Mouse (Mus musculus): ENCODE data around the gene Scn3a. TPM values are rescaled to one million over a fixed set of nuclear protein-coding genes. Genes with fewer than 3 reads are reported as not detected.

Scn3a gene
- polyA plus RNA-seq, 1 experiment from 2014 or later, result 37.5 TPM

DNA sequence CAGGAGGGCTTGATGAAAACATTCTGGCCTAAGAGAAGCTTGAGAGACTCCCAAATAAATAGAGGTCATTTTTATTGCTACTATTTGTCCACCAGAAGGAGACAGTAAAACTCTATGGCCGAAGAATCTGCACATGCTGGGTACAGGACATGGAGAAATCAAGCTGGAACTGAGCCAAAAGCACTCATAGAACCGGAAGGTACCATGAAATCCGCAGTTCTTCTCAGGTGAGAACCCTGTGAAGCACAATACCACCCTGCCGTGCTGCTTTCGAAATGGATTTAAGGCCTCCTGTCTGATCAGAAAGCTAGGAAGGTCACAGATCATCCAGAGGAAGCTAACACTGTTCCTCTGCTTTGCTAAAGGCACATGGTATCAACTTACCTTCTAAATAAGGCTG is 143.9 kb downstream of the Scn3a start:
- 72% methylated on average over 5 of the region's 5 CpGs for WGBS
- Histone ChIP-seq H3K9ac (ENCODE audit: low read length) (no peak overlapping the region), H3K27me3 (replicated peaks; ENCODE audit: control insufficient read depth, insufficient read depth, low read length) (no peaks in the 10 kb centered on the region), H3K36me3 (ENCODE audit: control insufficient read depth, insufficient read depth, low read length) (no peaks in the 10 kb centered on the region), H3K9me3 (replicated peaks; ENCODE audit: control insufficient read depth, low read length) (no peaks in the 10 kb centered on the region), H3K4me3 (ENCODE audit: low read depth, low read length) (no peak overlapping the region), H3K4me2 (ENCODE audit: low read length) (no peak overlapping the region), H3K27ac (ENCODE audit: low read depth, low read length) (no peak overlapping the region), H3K4me1 (ENCODE audit: control insufficient read depth, insufficient read depth, low read length) (no peaks in the 10 kb centered on the region)
- DNase-seq (ENCODE audit: low spot score) (no peak), ATAC-seq (no peak)

DNA sequence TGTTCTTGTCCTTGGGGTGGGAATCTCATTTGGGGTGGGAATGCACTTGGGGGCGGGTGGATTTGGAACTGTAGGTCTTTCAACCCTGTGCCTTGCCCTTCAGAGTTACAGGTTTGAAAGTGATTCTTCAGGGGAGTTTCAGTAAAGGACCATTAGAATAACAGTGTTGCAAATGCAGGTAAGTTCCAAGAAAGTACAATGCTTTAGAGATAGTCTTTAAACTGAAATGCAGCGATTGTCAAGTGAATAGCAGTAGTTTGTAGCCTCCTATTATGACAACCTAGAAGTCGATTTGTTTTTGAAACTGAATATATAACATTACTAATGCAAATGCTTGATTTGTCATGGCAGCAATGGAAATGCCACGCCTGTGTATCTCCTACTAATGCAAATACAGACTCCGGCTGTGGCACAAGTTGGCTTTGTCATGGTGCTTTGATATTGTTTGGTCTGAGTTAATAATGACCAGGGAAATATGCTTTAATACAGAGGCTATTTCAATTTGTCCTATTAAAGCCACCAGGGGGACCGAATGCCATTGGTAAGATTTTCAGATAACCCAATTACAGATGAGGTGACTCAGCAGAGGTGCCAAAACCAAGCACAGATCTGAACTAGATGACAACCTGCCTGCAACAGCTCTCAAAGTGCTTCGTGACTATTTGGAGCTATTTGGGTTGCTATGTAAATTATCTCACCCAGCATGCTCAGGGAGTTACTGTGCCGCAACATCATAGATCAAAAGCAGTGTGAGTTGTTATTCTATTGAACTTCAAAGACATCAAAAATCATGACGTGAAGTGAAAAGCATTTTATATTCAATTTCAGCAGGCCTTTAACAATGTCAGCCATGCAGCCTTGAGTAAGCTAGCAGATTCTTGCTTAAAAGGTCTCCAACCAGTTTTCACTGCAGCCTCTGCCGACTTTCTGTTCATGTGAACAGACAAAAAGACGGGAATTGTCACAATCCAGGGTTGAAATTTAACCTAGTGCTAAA is 145.9 kb downstream of the Scn3a start:
- no peak overlapping the region for H3K27ac ChIP-seq (ENCODE audit: low read depth, low read length)
- no peaks in the 10 kb centered on the region for H3K36me3 ChIP-seq (ENCODE audit: control insufficient read depth, insufficient read depth, low read length)
- no peak overlapping the region for H3K4me3 ChIP-seq (ENCODE audit: low read depth, low read length)
- no peak overlapping the region for H3K4me2 ChIP-seq (ENCODE audit: low read length)
- H3K9ac ChIP-seq (ENCODE audit: low read length), result no peak overlapping the region
- 0 out of 2 replicates have a peak, but pooled peaks cover 4% of the 10 kb centered on the region for H3K9me3 ChIP-seq (replicated peaks; ENCODE audit: control insufficient read depth, low read length)
- 69% methylated on average over 11 of the region's 11 CpGs for WGBS
- H3K4me1 ChIP-seq (ENCODE audit: control insufficient read depth, insufficient read depth, low read length), result no peaks in the 10 kb centered on the region
- ATAC-seq (no peak), DNase-seq (ENCODE audit: low spot score) (peak; percentile 3)
- no peaks in the 10 kb centered on the region for H3K27me3 ChIP-seq (replicated peaks; ENCODE audit: control insufficient read depth, insufficient read depth, low read length)

DNA sequence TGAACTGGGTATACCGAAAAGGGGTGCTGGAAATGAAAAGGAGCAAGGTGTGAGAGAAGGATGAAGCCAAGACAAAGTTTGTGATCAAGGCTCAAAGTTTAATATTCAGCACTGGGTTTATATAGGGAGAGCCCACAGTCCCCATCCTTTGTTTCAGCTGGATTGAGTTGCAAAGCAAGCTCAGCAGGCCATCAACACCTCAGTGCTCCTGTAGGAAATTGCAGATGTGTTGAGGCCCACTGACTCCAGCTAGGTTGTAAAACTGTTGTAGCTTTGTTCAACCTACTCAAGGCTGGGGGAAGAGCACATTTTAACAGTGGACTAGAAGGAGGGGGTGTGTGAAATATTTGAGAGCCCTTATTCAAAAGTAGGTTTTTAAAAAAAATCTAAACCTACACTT is 148.8 kb downstream of the Scn3a start:
- Histone ChIP-seq H3K27ac (ENCODE audit: low read depth, low read length) (no peak overlapping the region), H3K9ac (ENCODE audit: low read length) (no peak overlapping the region), H3K4me1 (ENCODE audit: control insufficient read depth, insufficient read depth, low read length) (peaks cover 3% of the 10 kb centered on the region; the same call in 1 of the 2 replicates), H3K9me3 (replicated peaks; ENCODE audit: control insufficient read depth, low read length) (0 out of 2 replicates have a peak, but pooled peaks cover 4% of the 10 kb centered on the region), H3K27me3 (replicated peaks; ENCODE audit: control insufficient read depth, insufficient read depth, low read length) (no peaks in the 10 kb centered on the region), H3K36me3 (ENCODE audit: control insufficient read depth, insufficient read depth, low read length) (no peaks in the 10 kb centered on the region), H3K4me2 (ENCODE audit: low read length) (no peak overlapping the region), H3K4me3 (ENCODE audit: low read depth, low read length) (no peak overlapping the region)
- ATAC-seq (no peak), DNase-seq (ENCODE audit: low spot score) (no peak)
- 72% methylated on average over 1 of the region's 1 CpGs for WGBS

DNA sequence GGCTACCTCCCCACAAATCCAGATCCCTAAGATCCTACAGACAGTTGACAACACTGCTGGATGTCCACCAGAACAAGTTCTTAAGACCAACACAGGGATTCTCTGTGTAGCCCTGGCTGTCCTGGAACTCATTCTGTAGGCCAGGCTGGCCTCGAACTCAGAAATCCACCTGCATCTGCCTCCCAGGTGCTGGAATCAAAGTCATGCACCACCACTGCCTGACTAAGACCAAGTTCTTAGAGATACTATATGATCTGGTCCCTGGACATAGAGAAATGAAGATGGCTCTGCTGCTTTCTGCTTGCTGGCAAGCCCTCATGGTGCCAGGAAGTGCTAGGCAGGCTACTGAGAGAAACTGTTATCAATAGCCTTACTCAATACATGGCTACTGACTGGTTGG is 150.9 kb downstream of the Scn3a start:
- ATAC-seq, result no peak
- Histone ChIP-seq H3K27me3 (replicated peaks; ENCODE audit: control insufficient read depth, insufficient read depth, low read length) (no peaks in the 10 kb centered on the region), H3K4me1 (ENCODE audit: control insufficient read depth, insufficient read depth, low read length) (peaks cover 3% of the 10 kb centered on the region; the same call in 1 of the 2 replicates), H3K4me3 (ENCODE audit: low read depth, low read length) (no peak overlapping the region), H3K36me3 (ENCODE audit: control insufficient read depth, insufficient read depth, low read length) (no peaks in the 10 kb centered on the region), H3K27ac (ENCODE audit: low read depth, low read length) (no peak overlapping the region), H3K4me2 (ENCODE audit: low read length) (no peak overlapping the region), H3K9me3 (replicated peaks; ENCODE audit: control insufficient read depth, low read length) (0 out of 2 replicates have a peak, but pooled peaks cover 4% of the 10 kb centered on the region), H3K9ac (ENCODE audit: low read length) (no peak overlapping the region)
- WGBS, result 97% methylated on average over 1 of the region's 1 CpGs
- no peak for DNase-seq (ENCODE audit: low spot score)

DNA sequence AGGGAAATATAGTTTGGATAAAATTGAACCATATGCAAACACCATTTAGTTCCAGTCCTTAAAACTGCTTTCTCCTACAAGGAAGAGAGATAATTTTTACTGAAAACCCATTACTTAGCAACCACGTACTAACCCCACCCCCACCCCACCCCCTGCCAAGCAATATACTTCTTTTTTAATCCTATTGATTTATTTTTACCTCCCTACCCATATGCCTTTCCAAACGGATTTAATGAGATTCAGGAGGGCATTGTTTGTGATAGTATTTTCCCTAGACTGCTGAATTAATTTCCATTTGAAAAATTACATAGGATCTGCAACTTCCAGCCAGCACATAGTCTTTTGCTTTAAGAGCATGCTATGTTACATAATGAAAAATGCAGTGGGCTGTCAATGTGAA is 152.1 kb downstream of the Scn3a start:
- H3K4me2 ChIP-seq (ENCODE audit: low read length), result peak overlapping the region; percentile 60
- H3K4me3 ChIP-seq (ENCODE audit: low read depth, low read length), result peak overlapping the region; percentile 28; the same call in 1 of the 2 replicates
- peak overlapping the region; percentile 70 for H3K27ac ChIP-seq (ENCODE audit: low read depth, low read length)
- 0% methylated on average over 2 of the region's 2 CpGs for WGBS
- H3K9ac ChIP-seq (ENCODE audit: low read length), result no peak overlapping the region
- 0 out of 2 replicates have a peak, but pooled peaks cover 4% of the 10 kb centered on the region for H3K9me3 ChIP-seq (replicated peaks; ENCODE audit: control insufficient read depth, low read length)
- ATAC-seq (no peak; the same call in 1 of the 2 replicates), DNase-seq (ENCODE audit: low spot score) (peak; percentile 42)
- no peaks in the 10 kb centered on the region for H3K36me3 ChIP-seq (ENCODE audit: control insufficient read depth, insufficient read depth, low read length)
- no peaks in the 10 kb centered on the region for H3K27me3 ChIP-seq (replicated peaks; ENCODE audit: control insufficient read depth, insufficient read depth, low read length)
- H3K4me1 ChIP-seq (ENCODE audit: control insufficient read depth, insufficient read depth, low read length), result peaks cover 3% of the 10 kb centered on the region; the same call in 1 of the 2 replicates

DNA sequence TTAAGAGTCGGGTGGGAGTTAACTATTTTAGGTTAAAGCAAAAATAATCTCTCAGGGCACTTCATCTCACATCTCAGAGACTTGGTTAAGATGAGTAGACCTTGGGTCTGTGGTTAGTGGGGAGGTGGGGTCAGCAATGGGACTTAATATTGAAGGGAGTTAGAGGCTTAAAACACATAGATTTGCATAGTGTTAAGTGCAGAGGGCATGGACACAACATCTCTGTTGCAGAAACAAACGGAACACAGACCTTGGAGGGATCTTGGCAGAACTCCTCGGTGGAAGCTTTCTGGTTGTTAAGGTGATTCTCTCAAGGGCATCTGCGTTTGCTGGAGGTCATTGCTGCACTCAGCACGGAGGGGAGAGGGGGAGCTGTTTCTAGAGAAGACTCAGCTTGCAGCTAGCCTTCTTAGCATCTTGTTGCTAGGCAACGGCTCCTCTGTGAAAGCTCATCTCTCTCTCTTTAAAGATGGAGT is 152.6 kb downstream of the Scn3a start:
- H3K4me2 ChIP-seq (ENCODE audit: low read length), result peak overlapping the region; percentile 60
- H3K27me3 ChIP-seq (replicated peaks; ENCODE audit: control insufficient read depth, insufficient read depth, low read length), result no peaks in the 10 kb centered on the region
- H3K4me3 ChIP-seq (ENCODE audit: low read depth, low read length), result peak overlapping the region; percentile 28
- H3K9ac ChIP-seq (ENCODE audit: low read length), result 0 out of 2 replicates have a peak overlapping the region, but pooled peaks have one; percentile 38
- DNase-seq (ENCODE audit: low spot score) (peak; percentile 97), ATAC-seq (peak; percentile 82)
- H3K27ac ChIP-seq (ENCODE audit: low read depth, low read length), result peak overlapping the region; percentile 70
- no peaks in the 10 kb centered on the region for H3K36me3 ChIP-seq (ENCODE audit: control insufficient read depth, insufficient read depth, low read length)
- 1% methylated on average over 6 of the region's 6 CpGs for WGBS
- H3K4me1 ChIP-seq (ENCODE audit: control insufficient read depth, insufficient read depth, low read length), result peaks cover 3% of the 10 kb centered on the region; the same call in 1 of the 2 replicates
- H3K9me3 ChIP-seq (replicated peaks; ENCODE audit: control insufficient read depth, low read length), result 0 out of 2 replicates have a peak, but pooled peaks cover 4% of the 10 kb centered on the region

DNA sequence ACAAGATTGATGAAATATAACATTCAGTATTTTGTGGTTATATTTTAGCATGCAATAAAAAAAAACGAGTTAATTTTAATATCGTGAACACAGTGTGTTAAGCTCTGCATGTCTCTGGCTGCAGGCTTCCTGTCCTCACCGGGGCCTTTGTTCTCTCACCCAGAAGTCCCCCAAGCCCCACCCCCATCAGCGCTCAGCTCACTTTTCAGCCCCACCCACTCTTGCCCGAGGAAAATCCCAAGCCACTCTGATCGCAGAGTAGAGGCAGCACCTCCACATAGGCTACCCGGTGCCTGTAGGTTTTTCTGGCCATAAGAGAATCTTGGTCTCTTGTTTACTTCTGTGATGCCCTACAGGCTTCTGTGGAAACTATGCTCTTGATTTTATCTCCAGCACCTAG is 153.2 kb downstream of the Scn3a start:
- H3K4me2 ChIP-seq (ENCODE audit: low read length), result peak overlapping the region; percentile 60
- DNase-seq (ENCODE audit: low spot score), result peak; percentile 87
- peak overlapping the region; percentile 54 for H3K9ac ChIP-seq (ENCODE audit: low read length)
- H3K4me1 ChIP-seq (ENCODE audit: control insufficient read depth, insufficient read depth, low read length), result peaks cover 3% of the 10 kb centered on the region; the same call in 1 of the 2 replicates
- no peaks in the 10 kb centered on the region for H3K36me3 ChIP-seq (ENCODE audit: control insufficient read depth, insufficient read depth, low read length)
- H3K9me3 ChIP-seq (replicated peaks; ENCODE audit: control insufficient read depth, low read length), result 0 out of 2 replicates have a peak, but pooled peaks cover 4% of the 10 kb centered on the region
- ATAC-seq, result peak; percentile 93
- H3K4me3 ChIP-seq (ENCODE audit: low read depth, low read length), result peak overlapping the region; percentile 28
- H3K27me3 ChIP-seq (replicated peaks; ENCODE audit: control insufficient read depth, insufficient read depth, low read length), result no peaks in the 10 kb centered on the region
- 2% methylated on average over 7 of the region's 7 CpGs for WGBS
- H3K27ac ChIP-seq (ENCODE audit: low read depth, low read length), result peak overlapping the region; percentile 70

DNA sequence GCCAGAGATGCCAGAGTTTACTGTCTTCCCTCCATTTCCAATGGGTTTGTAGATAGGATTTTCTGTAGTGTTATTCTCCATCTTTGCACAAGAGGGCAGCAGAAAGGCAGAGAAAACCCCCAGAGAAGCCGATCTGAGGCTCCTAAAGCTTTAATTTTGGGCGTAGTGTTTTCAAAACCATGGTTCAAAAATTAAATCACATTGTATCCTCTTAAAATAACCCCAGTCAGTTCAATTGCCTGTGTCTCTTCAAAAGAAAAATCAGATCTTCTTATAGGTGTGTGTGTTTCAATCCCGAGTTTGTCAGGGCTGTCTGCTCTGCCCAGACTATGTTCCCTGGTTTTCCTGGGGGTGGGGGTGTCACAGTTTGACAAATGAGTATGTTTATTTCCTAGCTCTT is 153.7 kb downstream of the Scn3a start:
- Histone ChIP-seq H3K36me3 (ENCODE audit: control insufficient read depth, insufficient read depth, low read length) (no peaks in the 10 kb centered on the region), H3K4me2 (ENCODE audit: low read length) (peak overlapping the region; percentile 60), H3K27me3 (replicated peaks; ENCODE audit: control insufficient read depth, insufficient read depth, low read length) (no peaks in the 10 kb centered on the region), H3K9ac (ENCODE audit: low read length) (peak overlapping the region; percentile 54), H3K4me1 (ENCODE audit: control insufficient read depth, insufficient read depth, low read length) (peaks cover 3% of the 10 kb centered on the region; the same call in 1 of the 2 replicates), H3K9me3 (replicated peaks; ENCODE audit: control insufficient read depth, low read length) (0 out of 2 replicates have a peak, but pooled peaks cover 4% of the 10 kb centered on the region), H3K4me3 (ENCODE audit: low read depth, low read length) (peak overlapping the region; percentile 28), H3K27ac (ENCODE audit: low read depth, low read length) (peak overlapping the region; percentile 70)
- ATAC-seq, result peak; percentile 59
- DNase-seq (ENCODE audit: low spot score), result peak; percentile 91
- WGBS, result under 1% methylated on average over 3 of the region's 3 CpGs
